Mouse (Mus musculus) limb, embryonic 14.5 days (tissue): ENCODE measurements around the gene Galnt4. TPM values are rescaled to one million over a fixed set of nuclear protein-coding genes. Genes with fewer than 3 reads are reported as not detected.

Experiments
- ATAC-seq: fragments of 200-750 bp; cut with Nextera tagmentation; 2 replicates; pipeline ENCODE4 v1.8.0; 2017; ENCODE audit warnings: low read depth, moderate number of reproducible peaks, moderate TSS enrichment; ENCODE audit not compliant: low FRiP score
- DNase-seq: peaks from one replicate; pipeline ENCODE4 v3.0.0-alpha.2; 2015; ENCODE audit warnings: low spot score
- H3K27ac ChIP-seq: fragments of 300-500 bp; sonication (generic); replicated peaks from 2 replicates; pipeline ENCODE4 v1.5.1; 2014; ENCODE audit warnings: low read depth, mild to moderate bottlenecking, low read length, moderate library complexity, mixed read lengths
- H3K27me3 ChIP-seq: fragments of 300-500 bp; sonication (generic); 2 replicates; pipeline ENCODE4 v1.6.1; 2014; ENCODE audit warnings: low read length, mixed read lengths; ENCODE audit not compliant: control insufficient read depth, insufficient read depth
- H3K36me3 ChIP-seq: fragments of 300-500 bp; sonication (generic); 2 replicates; pipeline ENCODE4 v1.6.1; 2014; ENCODE audit warnings: mild to moderate bottlenecking, low read length, moderate library complexity, mixed read lengths; ENCODE audit not compliant: control insufficient read depth, insufficient read depth
- H3K4me1 ChIP-seq: fragments of 300-500 bp; sonication (generic); 2 replicates; pipeline ENCODE4 v1.6.1; 2014; ENCODE audit warnings: antibody characterized with exemption, low read length, mixed read lengths; ENCODE audit not compliant: control insufficient read depth, insufficient read depth
- H3K4me2 ChIP-seq: fragments of 300-500 bp; sonication (generic); replicated peaks from 2 replicates; pipeline ENCODE4 v1.6.1; 2014; ENCODE audit warnings: low read depth, mild to moderate bottlenecking, low read length, moderate library complexity; ENCODE audit not compliant: severe bottlenecking
- H3K4me3 ChIP-seq: fragments of 300-500 bp; sonication (generic); replicated peaks from 2 replicates; pipeline ENCODE4 v1.5.1; 2014; ENCODE audit warnings: low read length
- H3K9ac ChIP-seq: fragments of 300-500 bp; sonication (generic); 2 replicates; pipeline ENCODE4 v1.6.1; 2014; ENCODE audit warnings: mild to moderate bottlenecking, low read depth, low read length, moderate library complexity; ENCODE audit not compliant: severe bottlenecking
- H3K9me3 ChIP-seq: fragments of 300-500 bp; sonication (generic); 2 replicates; pipeline ENCODE4 v1.6.1; 2016; ENCODE audit warnings: low read length; ENCODE audit not compliant: control insufficient read depth
- POLR2A ChIP-seq: fragments of 200-500 bp; IDR thresholded peaks from 2 replicates; pipeline ENCODE4 v1.8.0; 2012; ENCODE audit warnings: inconsistent platforms, mild to moderate bottlenecking, moderate library complexity, borderline replicate concordance; ENCODE audit not compliant: insufficient read depth, insufficient read length; ENCODE audit errors: extremely low read depth
- WGBS: fragments of 180-500 bp; shearing (Covaris S2); extraction: QIAGEN DNeasy Blood & Tissue Kit; methylation state at CpG from one replicate; pipeline ENCODE4 v1.1.7; 2014; 5-methylcytosine and 5-hydroxymethylcytosine counted together
- polyA plus RNA-seq, 2 experiments: library from polyadenylated mRNA; depleted of rRNA in 1 of 2; stranded (reverse) in 1 of 2; unstranded in 1 of 2; fragments of >200 nt; fragmentation: Nextera tagmentation in 1 of 2; extraction: Ambion mirVana in 1 of 2; gene quantifications; 2 replicates each; pipeline versions ENCODE4 v1.2.1 to v1.2.3; 2012 to 2014

Gene Galnt4
- polyA plus RNA-seq (2012; rRNA removed) (3.5 and 4.3 TPM in 2 replicates), polyA plus RNA-seq (2014; fragmentation: Nextera tagmentation; extraction: Ambion mirVana) (13.0 and 13.8 TPM in 2 replicates)

GRCm38 (mm10) chr10:99107964-99108363, at the start of gene Galnt4:
Gene Galnt4 (plus strand): TSS chr10:99108159.
- H3K9ac ChIP-seq: peak within 1 kb of the TSS; percentile 87
- H3K27me3 ChIP-seq: no peaks in the 10 kb centered on the region
- H3K4me3 ChIP-seq: peak within 1 kb of the TSS; percentile 94
- WGBS: 0% methylated on average over 15 of the region's 22 CpGs
- DNase-seq: peak; percentile 85
- ATAC-seq: peak; percentile 87
- H3K36me3 ChIP-seq: peaks cover 11% of the 10 kb centered on the region; the same call in 1 of the 2 replicates
- peak within 1 kb of the TSS; percentile 85 for H3K27ac ChIP-seq
- TF ChIP-seq POLR2A: no peak
- H3K4me2 ChIP-seq: peak within 1 kb of the TSS; percentile 71
- no peaks in the 10 kb centered on the region for H3K9me3 ChIP-seq
- H3K4me1 ChIP-seq: peaks cover 7% of the 10 kb centered on the region; the same call in 1 of the 2 replicates

- Histone ChIP-seq H3K27ac (no peak overlapping the region), H3K4me1 (no peaks in the 10 kb centered on the region), H3K9ac (no peak overlapping the region), H3K4me2 (no peak overlapping the region), H3K9me3 (no peaks in the 10 kb centered on the region), H3K4me3 (no peak overlapping the region), H3K36me3 (no peaks in the 10 kb centered on the region), H3K27me3 (no peaks in the 10 kb centered on the region)
- DNase-seq (no peak), ATAC-seq (no peak)
- 89% methylated on average over 7 of the region's 7 CpGs for WGBS
- TF ChIP-seq POLR2A: no peak
These were observed 47.4 kb upstream of the Galnt4 start for GRCm38 (mm10) chr10:99060588-99060987.

- H3K4me2 ChIP-seq: no peak overlapping the region
- no peaks in the 10 kb centered on the region for H3K9me3 ChIP-seq
- no peak overlapping the region for H3K9ac ChIP-seq
- DNase-seq (no peak), ATAC-seq (no peak)
- WGBS: 92% methylated on average over 10 of the region's 10 CpGs
- no peaks in the 10 kb centered on the region for H3K36me3 ChIP-seq
- no peak for TF ChIP-seq POLR2A
- H3K27ac ChIP-seq: no peak overlapping the region
- H3K27me3 ChIP-seq: no peaks in the 10 kb centered on the region
- no peaks in the 10 kb centered on the region for H3K4me1 ChIP-seq
- H3K4me3 ChIP-seq: no peak overlapping the region
These were observed 46.5 kb upstream of the Galnt4 start for GRCm38 (mm10) chr10:99061418-99061817.

GRCm38 (mm10) chr10:99062546-99062945, 45.4 kb upstream of the Galnt4 start:
- Histone ChIP-seq H3K4me1 (no peaks in the 10 kb centered on the region), H3K27ac (no peak overlapping the region), H3K27me3 (no peaks in the 10 kb centered on the region), H3K4me3 (no peak overlapping the region), H3K9ac (no peak overlapping the region), H3K4me2 (no peak overlapping the region), H3K9me3 (no peaks in the 10 kb centered on the region), H3K36me3 (no peaks in the 10 kb centered on the region)
- DNase-seq (no peak), ATAC-seq (no peak)
- 80% methylated on average over 5 of the region's 5 CpGs for WGBS
- no peak for TF ChIP-seq POLR2A

GRCm38 (mm10) chr10:99076113-99076895, 31.7 kb upstream of the Galnt4 start:
- Histone ChIP-seq H3K4me3 (no peak overlapping the region), H3K9ac (no peak overlapping the region), H3K9me3 (no peaks in the 10 kb centered on the region), H3K27me3 (no peaks in the 10 kb centered on the region), H3K27ac (no peak overlapping the region), H3K4me1 (no peaks in the 10 kb centered on the region), H3K36me3 (no peaks in the 10 kb centered on the region), H3K4me2 (no peak overlapping the region)
- WGBS: 85% methylated on average over 18 of the region's 18 CpGs
- no peak for TF ChIP-seq POLR2A
- ATAC-seq (no peak), DNase-seq (no peak)

GRCm38 (mm10) chr10:99078621-99079020, 29.3 kb upstream of the Galnt4 start:
- Histone ChIP-seq H3K9ac (no peak overlapping the region), H3K27ac (no peak overlapping the region), H3K9me3 (no peaks in the 10 kb centered on the region), H3K4me2 (no peak overlapping the region), H3K4me1 (no peaks in the 10 kb centered on the region), H3K27me3 (no peaks in the 10 kb centered on the region), H3K36me3 (no peaks in the 10 kb centered on the region), H3K4me3 (no peak overlapping the region)
- DNase-seq (no peak), ATAC-seq (no peak)
- 83% methylated on average over 2 of the region's 2 CpGs for WGBS
- TF ChIP-seq POLR2A: no peak
